Mouse (Mus musculus) G1E-ER4 (cell line): ENCODE results near the gene Nmrk2. TPM values are rescaled to one million over a fixed set of nuclear protein-coding genes. Genes with fewer than 3 reads are reported as not detected.

Source experiments
- GATA1 ChIP-seq: IDR thresholded peaks from one replicate; pipeline ENCODE4 v1.8.0; 2012; ENCODE audit warnings: low read length, inconsistent platforms
- polyA plus RNA-seq: library from polyadenylated mRNA; stranded (reverse); fragments of >175 nt; gene quantifications from 2 replicates; pipeline ENCODE4 v1.2.3, GENCODE M21; 2012

Nmrk2 gene
- polyA plus RNA-seq = not detected in 2 replicates

DNA sequence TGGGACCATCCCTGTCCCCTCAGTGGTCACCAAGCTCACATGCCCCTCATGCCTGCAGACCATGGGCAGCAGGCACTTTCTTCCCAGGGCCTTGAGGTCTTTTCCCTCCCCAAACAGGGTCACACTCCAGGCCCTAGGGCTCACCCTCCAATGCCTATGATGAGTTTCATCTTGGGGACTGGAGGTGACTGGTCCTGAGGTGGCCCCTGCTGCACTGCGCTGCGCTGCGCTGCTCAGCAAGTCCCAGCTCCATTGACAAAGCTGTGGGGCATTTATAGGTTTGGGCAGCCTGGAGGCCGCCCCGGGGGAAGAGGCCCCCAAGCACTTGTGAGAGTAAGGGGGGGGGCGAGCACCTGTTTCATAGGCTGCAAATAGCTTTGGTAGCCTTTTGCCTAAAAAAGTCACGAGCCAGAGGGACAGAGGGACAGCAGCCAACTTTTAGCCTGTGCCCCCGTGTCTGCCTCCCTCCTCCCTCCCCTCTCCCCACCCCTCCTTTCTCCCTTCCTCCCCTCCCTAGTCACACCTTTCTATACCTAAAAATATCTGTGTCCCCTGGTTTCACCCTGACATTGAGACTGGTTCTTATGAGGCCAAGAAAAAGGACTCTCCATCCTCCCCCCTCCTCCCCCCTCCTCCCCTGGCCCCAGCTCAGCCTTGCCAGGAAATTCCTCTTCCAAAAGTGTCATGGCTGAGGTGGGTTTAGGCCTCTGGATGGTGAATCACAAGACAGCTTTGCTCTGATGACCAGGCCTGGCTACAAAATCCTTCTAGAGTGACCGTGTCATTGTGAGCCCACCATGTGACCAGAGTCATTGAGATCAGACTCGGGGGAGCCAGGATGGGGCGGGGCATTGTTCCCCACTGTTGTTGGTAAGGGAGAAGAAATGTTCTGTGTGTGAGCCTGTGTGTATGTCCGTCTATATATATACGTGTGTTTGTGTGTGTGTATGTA is at the start of gene Nmrk2:
Gene Nmrk2, minus strand, starts transcription at position 245 of the 952 bp plus-strand sequence.
- TF ChIP-seq GATA1 = no peak

DNA sequence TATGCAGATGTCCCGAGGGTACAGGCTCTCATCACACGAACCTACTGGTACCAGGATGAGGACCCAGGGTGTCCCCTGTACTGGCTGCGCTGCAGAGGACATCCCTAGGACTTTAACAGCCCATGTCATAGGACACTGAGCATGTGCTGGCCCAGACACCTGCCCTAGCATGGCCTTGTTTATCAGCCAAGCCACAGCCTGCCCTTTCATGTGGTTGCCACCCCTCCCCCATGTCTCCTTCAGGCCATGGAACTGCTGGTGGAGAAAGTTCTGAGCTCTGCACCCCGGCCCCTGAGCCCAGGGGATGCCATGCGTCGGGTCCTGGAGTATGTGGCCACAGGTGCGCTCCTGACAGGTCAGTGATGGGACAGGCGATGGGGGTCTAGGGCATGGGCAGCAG is 47.6 kb upstream of the Nmrk2 start:
- no peak for TF ChIP-seq GATA1

DNA sequence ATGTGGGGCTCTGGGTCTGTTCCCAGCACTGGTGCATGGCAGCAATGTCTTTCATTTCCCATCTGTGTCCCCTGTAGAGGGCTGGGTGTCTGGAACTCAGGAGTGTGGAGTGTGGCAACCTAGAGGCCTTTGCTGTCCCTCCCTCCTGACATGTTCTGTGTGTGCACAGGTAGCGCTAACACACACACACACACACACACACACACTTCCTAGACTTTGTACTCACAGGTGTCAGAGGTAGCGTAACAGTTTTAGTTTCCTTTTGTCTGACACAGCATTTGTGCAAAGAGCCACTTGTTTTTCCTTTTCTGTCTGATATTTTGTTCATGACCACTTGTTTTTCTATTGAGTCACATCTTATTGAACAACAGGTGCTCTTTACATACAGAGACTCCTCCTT is 46.0 kb upstream of the Nmrk2 start:
- TF ChIP-seq GATA1 = no peak

DNA sequence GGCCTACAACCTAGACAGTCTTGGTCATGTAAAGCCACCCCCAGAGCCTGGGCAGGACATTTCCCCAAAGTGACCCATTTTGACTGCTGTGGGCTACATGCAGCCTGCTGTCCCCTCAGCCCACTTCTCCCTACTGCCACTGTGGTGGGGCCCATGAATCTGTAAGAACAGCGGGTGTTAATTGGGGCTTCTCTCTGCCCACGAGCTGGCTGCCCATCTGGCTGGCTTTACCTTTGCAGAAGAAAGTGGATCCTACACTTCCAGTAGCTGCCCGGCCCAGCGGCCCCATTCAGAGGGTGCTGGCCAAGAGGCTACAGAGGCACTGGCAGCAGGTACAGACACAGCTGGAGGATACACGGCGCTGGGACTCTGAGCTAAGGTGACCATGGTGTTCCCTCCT is 43.3 kb upstream of the Nmrk2 start:
- no peak for TF ChIP-seq GATA1

DNA sequence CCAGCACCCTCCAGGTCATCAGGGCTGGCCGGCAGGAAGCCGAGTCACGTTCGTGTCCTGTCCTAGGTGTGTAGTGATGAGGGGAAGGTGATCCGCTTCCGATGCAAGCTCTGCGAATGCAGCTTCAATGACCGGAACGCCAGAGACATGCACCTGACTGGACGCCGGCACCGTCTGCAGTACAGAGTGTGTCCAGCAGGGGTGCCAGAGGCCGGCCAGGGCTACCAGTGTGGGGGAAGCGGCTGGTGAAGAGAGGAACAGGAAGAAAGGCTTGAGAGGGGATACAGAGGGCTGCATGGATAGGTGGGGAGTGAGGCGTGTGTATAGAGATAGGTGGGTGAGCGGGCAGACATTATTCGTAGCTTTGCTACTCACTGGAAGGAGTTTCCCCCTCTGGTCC is 42.7 kb upstream of the Nmrk2 start:
- no peak for TF ChIP-seq GATA1

GRCm38 (mm10) chr10:81244146-81244545 is 42.3 kb upstream of the Nmrk2 start:
- TF ChIP-seq GATA1 = no peak

DNA sequence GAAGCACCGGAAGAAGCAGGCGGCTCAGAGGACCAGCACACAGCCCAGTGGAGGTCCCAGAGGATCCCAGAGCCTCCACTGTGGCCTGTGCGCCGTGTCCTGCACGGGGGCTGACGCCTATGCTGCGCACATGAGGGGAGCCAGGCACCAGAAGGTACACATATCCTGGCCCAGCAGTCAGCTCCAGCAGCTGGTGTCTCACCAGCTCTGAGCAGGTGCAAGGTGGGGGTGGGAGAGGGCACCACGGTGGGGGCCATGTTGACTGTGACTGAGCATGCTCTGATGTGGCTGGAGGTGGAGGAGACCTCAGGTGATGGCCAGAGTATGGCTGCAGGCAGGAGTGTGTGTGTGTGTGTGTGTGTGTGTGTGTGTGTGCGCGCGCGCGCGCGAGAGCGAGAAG is 40.2 kb upstream of the Nmrk2 start:
- TF ChIP-seq GATA1 = no peak

- TF ChIP-seq GATA1 = no peak
Measured at GRCm38 (mm10) chr10:81240876-81241275, 39.0 kb upstream of the Nmrk2 start.

DNA sequence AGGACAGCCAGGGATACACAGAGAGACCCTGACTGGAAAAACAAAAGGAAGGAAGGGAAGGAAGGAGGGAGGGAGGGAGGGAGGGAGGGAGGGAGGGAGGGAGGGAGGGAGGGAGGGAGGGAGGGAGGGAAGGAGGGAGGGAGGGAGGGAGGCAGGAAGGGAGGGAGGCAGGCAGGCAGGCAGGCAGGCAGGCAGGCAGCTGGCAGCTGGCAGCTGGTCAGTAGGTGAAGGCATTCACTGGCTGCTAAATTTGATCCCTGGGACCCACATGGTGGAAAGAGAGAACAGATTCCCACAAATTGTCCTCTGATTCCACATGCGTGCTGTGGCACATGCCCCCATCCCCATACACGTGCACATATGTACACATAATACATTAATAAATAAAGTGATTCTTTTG is 36.8 kb upstream of the Nmrk2 start:
- no peak for TF ChIP-seq GATA1

DNA sequence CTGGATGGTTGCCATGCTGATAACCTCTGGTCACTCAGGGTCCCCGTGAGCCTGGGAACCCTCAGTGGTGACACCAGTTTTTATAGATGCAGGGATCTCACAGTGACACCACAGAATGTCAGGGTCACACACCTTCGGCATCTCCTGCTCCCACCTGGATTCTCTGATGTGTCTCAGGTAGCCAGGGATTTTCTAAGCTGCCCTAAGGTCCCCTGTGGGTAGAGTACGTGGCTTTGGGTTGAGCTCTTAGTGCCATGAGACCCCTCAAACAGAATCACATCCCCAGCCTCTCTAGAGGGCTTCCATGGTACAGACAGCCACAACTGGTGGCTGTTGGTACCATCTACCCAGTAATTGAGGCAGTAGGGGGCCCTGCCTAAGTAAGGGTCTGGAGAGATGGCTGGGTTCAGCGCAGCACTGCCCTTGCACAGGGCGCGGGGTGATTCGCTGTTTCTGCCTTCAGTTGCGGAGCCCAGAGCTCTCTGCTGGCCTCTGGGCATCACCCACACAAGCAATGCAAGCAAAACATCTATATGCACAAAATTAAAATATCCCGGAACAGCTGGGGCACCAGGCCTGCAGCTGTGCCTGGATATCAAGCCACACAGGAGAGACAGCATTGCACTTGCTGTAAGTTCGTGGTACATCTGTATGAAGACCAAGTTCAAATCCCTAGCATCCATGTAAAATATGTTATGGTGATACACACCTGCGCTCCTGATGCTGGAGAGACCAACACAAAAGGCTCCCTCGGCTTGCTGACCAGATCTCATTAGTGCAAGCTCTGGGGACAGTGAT is 34.8 kb upstream of the Nmrk2 start:
- TF ChIP-seq GATA1 = no peak

- TF ChIP-seq GATA1 = no peak
Measured at GRCm38 (mm10) chr10:81234206-81234605, 32.4 kb upstream of the Nmrk2 start.

DNA sequence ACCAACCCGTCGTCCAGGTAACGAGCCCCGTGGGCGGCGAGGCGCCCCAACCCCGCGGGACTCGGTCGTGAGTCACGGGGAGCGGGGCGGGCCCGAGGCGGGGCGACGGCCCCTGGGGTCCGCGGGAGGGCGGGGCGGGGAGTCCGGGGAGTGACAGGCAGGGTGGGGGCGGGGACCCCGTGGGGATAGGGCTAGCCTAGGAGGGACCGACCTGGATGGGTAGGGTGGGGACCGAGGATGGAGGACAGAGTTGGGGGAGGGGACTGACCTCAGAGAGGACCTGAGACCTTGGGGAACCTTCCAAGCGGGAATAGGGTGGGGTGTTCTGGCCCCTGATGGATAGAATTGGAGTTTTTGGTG is 31.4 kb upstream of the Nmrk2 start:
- no peak for TF ChIP-seq GATA1

- TF ChIP-seq GATA1 = no peak
Measured at GRCm38 (mm10) chr10:81232580-81233225, 30.9 kb upstream of the Nmrk2 start, which contains the start of gene Zfr2. TSS of gene Zfr2 (plus strand) at chr10:81233155.

DNA sequence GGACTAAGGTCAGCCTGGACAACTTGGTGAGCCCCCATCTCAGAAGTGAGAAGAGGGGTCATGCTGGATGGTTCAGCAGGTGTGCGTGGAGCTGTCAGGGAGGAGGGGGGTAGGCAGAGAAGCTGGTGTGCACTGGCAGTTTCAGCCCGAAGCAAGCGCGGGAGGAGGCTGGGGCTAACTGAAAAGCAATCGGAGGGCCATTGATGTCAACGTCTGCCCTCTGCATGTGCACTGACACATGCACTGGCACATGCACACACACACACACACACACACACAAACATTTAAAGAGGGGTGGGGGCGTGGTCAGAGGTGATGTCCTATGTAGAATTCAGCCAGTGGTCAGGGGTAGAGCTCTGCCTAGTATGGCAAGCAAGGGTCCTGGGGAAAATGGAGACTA is 29.6 kb upstream of the Nmrk2 start:
- no peak for TF ChIP-seq GATA1

GRCm38 (mm10) chr10:81230438-81231332 is 28.8 kb upstream of the Nmrk2 start, which contains the start of gene Atcay:
TSS of gene Atcay (minus strand) at chr10:81230833.
- TF ChIP-seq GATA1 = no peak
